Mouse (Mus musculus) urinary bladder, postnatal 10 days (tissue): Measurements from ENCODE around the gene Ptprn2.

Source experiments
- DNase-seq: peaks from one replicate; pipeline ENCODE4 v3.0.0; 2022; ENCODE audit warnings: low spot score

The Ptprn2 gene

DNA sequence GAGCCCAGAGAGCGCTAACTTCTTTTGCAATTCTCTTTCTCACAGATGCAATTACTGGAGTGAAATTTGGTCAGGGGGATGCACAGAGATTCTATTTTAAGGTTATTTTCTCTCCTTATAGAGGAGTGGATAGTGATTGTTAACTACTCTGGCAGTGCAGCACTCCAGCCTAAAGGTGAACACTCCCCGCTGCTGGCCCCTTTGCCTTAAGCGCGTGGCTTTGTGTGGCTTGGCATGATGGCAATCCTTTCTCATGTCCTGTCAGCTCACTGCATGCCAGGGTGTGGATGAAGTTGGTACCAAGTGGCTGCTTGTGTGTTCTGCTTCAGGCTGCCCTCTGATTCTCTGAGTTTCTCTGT is 156.7 kb downstream of the Ptprn2 start:
- DNase-seq: no peak

- no peak for DNase-seq
These were observed 161.3 kb downstream of the Ptprn2 start for GRCm38 (mm10) chr12:116646771-116647170.

DNA sequence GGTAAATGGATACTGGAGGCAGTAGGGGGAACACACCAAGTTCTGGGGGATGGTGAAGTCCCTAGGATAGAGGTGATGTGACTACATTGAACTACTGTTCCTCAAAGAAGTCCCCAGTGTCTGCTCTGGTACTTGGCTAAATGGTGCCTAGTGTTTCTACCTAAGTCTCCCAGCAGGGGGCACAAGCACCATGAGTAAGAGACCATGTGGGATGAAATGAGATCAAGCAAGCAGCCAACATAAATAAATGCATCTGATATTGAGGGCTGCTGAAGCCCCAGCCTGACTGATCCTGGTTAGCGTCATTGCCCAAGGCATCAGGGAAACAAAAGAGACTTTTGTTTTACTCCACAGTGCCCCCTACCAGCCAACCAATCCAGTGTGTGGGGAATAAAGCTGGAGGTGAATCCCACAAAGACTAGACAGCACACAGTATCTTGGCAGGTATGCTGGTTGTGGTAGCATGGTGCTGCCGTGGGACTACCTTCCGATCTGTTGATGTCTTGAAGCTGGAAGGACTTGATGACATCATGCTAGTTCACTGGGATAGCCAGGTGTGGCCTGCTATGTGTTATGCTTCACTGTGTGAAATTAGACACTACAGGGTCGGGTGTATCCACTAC is 163.2 kb downstream of the Ptprn2 start:
- no peak for DNase-seq

DNA sequence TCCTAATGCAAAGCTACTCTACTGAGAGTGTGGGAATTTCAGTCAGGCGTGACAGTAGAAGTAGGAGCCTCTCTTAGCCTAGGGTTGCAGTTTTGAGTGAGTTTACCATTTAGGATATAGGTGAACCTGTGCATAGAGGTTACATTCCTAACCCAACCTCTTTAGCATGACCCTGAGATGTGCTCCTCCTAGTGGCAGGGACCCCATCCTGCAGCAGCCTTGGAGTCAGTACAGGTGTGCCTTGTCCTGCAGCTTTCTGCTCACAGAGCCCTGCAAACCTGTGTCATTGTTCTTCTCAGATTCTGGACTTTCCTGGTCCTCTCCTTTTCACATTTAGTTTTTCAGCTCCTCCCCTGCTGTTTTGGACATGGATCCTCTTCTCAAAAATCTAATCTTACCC is 168.2 kb downstream of the Ptprn2 start:
- DNase-seq: no peak

DNA sequence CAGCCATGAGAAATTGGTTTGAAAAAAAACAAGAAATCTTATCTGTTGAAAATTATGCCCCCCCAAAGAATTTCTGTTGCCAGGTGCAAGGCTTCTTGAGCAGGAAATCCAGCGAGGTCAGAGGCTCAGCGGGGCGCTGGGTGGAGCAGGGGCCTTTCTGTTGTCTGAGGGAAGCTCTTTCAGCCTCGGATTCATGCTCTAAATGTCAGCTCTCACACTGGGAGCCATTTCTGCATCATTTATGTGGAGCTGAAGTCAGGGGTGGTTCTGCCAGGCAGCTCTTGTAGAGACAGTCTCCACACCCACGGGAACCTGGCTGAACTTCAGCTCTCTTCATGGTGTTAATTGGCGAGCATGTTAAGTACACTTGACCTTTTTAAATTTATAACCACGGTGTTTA is 174.6 kb downstream of the Ptprn2 start:
- no peak for DNase-seq

- no peak for DNase-seq
These were observed 175.5 kb downstream of the Ptprn2 start for GRCm38 (mm10) chr12:116661018-116661417.

DNA sequence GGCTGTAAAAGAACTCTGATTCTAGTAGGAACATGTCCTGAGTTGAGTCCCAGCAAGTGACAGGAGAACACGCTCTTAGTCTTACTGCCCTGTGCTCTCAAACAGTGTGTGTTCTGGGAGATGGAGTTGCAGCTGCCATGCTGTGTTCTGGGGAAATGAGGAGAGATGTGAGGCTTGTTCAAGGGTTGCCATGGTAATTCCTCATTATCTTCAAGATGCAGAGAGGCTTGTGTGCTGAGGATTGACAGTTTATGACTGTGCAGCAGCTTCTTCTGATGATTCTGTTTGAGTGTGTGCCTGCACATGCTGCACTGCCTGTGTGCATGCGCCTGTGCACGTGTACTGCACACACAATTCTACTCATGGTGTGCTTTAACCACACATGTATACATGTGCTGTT is 192.2 kb downstream of the Ptprn2 start:
- DNase-seq: no peak

DNA sequence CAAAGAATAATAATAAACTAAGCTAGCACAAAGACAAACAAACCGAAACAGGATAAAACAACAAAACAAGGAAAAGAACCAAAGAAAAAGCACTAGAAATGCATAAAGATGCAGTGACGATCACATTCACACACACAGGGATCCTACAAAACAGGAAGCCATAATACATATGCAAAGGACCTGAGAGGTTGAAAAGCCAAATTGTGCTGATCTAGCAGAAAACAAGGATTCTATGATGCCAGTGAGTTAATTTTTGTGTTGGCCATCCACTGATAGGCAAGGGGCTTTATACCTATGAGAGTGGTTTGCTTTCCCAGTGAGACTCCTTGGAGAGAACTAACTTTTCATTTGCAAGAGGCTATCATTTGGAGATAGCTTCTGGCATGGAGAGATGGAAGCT is 204.3 kb downstream of the Ptprn2 start:
- DNase-seq: no peak

DNA sequence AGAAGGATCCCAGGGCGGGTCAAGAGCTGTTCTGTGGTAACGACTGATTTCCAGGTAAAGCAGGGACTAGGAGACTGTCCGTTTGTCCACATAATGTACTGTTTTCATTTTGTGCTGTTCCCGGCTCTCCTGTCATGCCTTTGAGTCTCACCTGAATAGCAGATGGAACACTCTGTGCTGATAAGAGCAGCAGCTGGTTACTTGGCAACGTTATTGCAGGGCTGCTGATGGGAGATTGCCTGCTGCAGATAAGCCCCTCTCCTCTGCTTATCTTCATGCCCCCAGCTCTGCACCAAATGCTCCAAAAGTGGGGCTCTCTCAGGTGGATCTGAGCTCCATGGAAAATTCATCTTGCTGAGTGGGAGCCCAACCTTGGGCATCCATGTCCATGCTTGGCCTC is 224.0 kb downstream of the Ptprn2 start:
- no peak for DNase-seq

GRCm38 (mm10) chr12:116710716-116711115 is 225.2 kb downstream of the Ptprn2 start:
- DNase-seq: no peak

- no peak for DNase-seq
These were observed 225.6 kb downstream of the Ptprn2 start for GRCm38 (mm10) chr12:116711133-116711532.

- DNase-seq: no peak
These were observed 227.6 kb downstream of the Ptprn2 start for GRCm38 (mm10) chr12:116713096-116713495.

- DNase-seq: no peak
These were observed 235.5 kb downstream of the Ptprn2 start for GRCm38 (mm10) chr12:116721062-116721461.

- no peak for DNase-seq
These were observed 254.6 kb downstream of the Ptprn2 start for GRCm38 (mm10) chr12:116740141-116740540.

GRCm38 (mm10) chr12:116741300-116741699 is 255.8 kb downstream of the Ptprn2 start:
- no peak for DNase-seq

DNA sequence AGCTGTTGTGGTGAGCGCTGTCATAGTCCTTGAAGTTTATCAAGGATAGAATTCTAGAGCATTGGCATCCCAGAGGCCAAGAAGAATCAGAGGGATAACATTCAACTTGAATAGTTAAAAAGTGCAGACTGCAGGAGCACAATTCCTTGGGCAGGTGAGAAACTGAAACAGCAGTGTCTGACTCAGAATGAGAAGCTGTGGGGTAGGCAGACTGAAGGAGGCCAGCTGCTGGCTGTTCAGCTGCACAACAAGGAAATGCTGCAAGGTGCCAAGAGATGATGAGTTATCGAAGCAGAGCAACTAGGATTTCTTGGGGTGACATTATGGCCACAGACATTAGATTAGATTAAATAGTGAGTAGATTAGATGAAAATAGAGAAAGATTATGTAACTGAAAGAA is 260.9 kb downstream of the Ptprn2 start:
- no peak for DNase-seq

- DNase-seq: no peak
These were observed 267.3 kb downstream of the Ptprn2 start for GRCm38 (mm10) chr12:116752784-116753183.

DNA sequence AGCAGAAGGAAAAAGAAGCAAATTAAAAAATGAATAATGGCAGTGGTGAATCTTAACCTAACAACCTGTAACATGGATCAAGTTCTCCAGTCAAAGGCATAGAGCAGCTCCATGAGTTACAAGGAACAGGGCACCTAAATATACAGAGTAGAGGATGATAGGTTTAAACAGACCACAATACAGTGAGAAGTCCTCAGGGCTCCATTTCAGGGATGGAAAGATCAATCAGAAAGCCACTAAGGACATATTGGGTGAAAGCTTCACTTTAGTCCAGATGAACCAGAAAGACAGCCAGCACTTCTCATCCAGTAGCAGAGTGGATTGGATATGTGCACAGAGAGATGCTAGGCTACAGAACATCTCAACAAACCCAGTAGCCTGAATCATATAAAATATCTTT is 278.4 kb downstream of the Ptprn2 start:
- no peak for DNase-seq

DNA sequence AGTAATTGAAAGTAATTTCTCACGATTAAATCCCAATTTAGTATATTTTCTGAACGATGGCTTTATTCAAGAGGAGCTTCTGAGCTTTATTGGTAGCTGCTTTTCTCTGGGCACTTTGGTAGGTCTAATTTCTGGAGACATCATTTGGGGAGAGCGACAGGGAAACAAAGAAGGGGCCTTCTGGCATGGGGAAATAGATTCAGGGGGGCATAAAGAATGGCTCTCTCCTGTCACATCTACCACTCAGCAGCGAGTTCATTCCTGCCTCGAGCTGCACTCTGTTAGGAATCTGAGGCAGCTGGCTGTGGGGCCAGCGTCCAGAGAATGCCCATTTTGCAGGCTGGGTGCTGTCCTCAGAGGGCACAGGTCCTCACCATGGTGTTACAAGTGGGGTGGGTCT is 285.4 kb downstream of the Ptprn2 start:
- no peak for DNase-seq

DNA sequence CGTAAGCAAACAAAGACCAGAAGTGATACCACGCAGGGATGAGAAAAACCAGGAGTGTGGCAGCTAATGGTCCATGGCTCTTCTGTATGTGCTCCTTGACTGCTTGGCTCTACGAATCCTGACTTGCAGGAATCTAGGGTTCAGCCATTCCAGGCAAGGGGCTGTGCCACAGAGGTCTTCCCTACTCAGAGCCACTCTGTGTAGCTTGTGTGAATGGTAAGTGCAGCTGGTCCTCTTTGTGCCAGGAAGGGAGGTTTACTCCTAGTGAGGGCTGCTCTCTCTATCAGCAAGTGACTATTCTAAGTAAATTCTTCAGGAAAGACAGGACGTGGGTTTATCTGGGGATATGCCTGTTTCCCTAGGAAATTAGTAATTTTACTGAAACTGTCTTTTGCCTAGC is 286.0 kb downstream of the Ptprn2 start:
- DNase-seq: no peak

DNA sequence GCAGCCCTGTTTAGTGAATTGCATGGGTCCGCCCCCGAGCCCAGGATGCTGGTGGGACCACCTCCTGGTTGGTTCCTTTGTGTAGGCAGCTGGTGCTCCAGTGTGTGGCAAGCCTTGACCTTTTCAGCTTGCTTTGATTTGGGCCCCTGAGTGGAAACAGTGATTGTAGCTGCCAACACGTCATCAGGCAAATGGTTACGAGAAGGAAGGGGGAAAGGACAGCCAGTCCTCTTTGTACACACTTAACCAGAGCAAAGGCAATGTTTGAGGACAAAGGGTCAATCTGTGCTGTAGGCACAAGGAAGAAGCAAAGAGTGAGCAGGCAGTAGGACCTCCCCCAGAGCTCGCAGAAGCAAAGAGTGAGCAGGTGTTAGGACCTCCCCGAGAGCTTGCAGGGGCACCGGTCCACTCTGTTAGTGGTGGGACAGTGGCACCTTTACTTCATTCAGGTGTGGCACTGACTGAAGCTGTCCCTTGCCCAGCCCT is 286.6 kb downstream of the Ptprn2 start:
- DNase-seq: no peak

GRCm38 (mm10) chr12:116773344-116773743 is 287.8 kb downstream of the Ptprn2 start:
- no peak for DNase-seq

GRCm38 (mm10) chr12:116776447-116776846 is 290.9 kb downstream of the Ptprn2 start:
- no peak for DNase-seq
